Mouse (Mus musculus) stomach, embryonic 14.5 days (tissue): ENCODE measurements around the gene Fam124a. TPM values are rescaled to one million over a fixed set of nuclear protein-coding genes. Genes with fewer than 3 reads are reported as not detected.

Experiments
- ATAC-seq: fragments of 200-750 bp; cut with Nextera tagmentation; 2 replicates; pipeline ENCODE4 v1.8.0; 2017; ENCODE audit warnings: low read depth, moderate TSS enrichment; ENCODE audit not compliant: insufficient number of reproducible peaks, insufficient read depth, low FRiP score
- H3K27ac ChIP-seq: fragments of 300-500 bp; sonication (generic); 2 replicates; pipeline ENCODE4 v1.5.1; 2014; ENCODE audit warnings: mild to moderate bottlenecking, low read length, moderate library complexity, mixed read lengths
- H3K27me3 ChIP-seq: fragments of 300-500 bp; sonication (generic); 2 replicates; pipeline ENCODE4 v1.6.1; 2014; ENCODE audit warnings: low read length, control low read depth, mixed read lengths; ENCODE audit not compliant: control insufficient read depth, insufficient read depth
- H3K36me3 ChIP-seq: fragments of 300-500 bp; sonication (generic); 2 replicates; pipeline ENCODE4 v1.6.1; 2014; ENCODE audit warnings: mild to moderate bottlenecking, control low read depth, low read length, moderate library complexity, mixed read lengths; ENCODE audit not compliant: control insufficient read depth, insufficient read depth
- H3K4me1 ChIP-seq: fragments of 300-500 bp; sonication (generic); 2 replicates; pipeline ENCODE4 v1.6.1; 2014; ENCODE audit warnings: low read length, control low read depth, mixed read lengths; ENCODE audit not compliant: control insufficient read depth, insufficient read depth
- H3K4me2 ChIP-seq: fragments of 300-500 bp; sonication (generic); replicated peaks from 2 replicates; pipeline ENCODE4 v1.6.1; 2014; ENCODE audit warnings: low read depth, low read length, control low read depth
- H3K4me3 ChIP-seq: fragments of 300-500 bp; sonication (generic); 2 replicates; pipeline ENCODE4 v1.5.1; 2014; ENCODE audit warnings: low read depth, low read length, control low read depth
- H3K9ac ChIP-seq: fragments of 300-500 bp; sonication (generic); replicated peaks from 2 replicates; pipeline ENCODE4 v1.6.1; 2014; ENCODE audit warnings: low read depth, mild to moderate bottlenecking, control low read depth, low read length, moderate library complexity, mixed read lengths
- H3K9me3 ChIP-seq: fragments of 300-500 bp; sonication (generic); 2 replicates; pipeline ENCODE4 v1.6.1; 2016; ENCODE audit warnings: low read depth, low read length, control low read depth; ENCODE audit not compliant: control insufficient read depth
- WGBS: fragments of 180-500 bp; shearing (Covaris S2); extraction: QIAGEN DNeasy Blood & Tissue Kit; methylation state at CpG from one replicate; pipeline ENCODE4 v1.1.7; 2014; 5-methylcytosine and 5-hydroxymethylcytosine counted together
- polyA plus RNA-seq: library from polyadenylated mRNA; unstranded; fragments of >200 nt; fragmentation: Nextera tagmentation; extraction: Ambion mirVana; gene quantifications from 2 replicates; pipeline ENCODE4 v1.2.1, GENCODE M21; 2014

Gene Fam124a
- 3.5 and 4.1 TPM in 2 replicates for polyA plus RNA-seq

DNA sequence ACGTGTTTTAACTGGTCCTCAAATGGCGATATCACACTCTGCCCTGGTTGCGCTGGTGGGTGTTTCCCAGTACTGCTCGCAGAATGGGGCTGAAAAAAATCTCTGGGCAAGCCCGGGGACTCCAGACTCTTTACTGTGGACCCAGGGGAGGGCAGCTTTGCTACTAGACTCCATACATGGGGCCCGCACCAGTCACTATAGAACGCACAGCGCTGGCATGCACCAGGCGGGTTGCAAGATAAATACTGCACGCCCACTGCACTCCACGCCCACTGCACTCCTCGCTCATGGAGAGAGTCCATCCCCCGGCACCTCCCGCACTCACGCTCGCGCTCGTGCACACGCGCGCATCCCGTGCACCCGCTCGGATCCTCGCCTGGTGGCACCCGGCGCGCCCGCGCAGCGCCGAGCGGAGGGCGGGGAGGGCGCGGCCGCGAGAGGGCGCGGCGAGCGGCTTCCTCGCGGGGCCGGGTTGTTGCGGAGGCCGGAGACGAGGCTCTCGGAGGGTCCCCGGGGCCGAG, at the start of gene Fam124a:
Gene Fam124a (plus strand): TSS at position 429 of the 521 bp plus-strand sequence.
- Histone ChIP-seq H3K4me1 (peaks cover 4% of the 10 kb centered on the region), H3K4me3 (peak within 1 kb of the TSS; percentile 61), H3K4me2 (peak within 1 kb of the TSS; percentile 95), H3K27me3 (no peaks in the 10 kb centered on the region), H3K27ac (no peak within 1 kb of the TSS), H3K9ac (peak within 1 kb of the TSS; percentile 38; the same call in 1 of the 2 replicates), H3K36me3 (no peaks in the 10 kb centered on the region), H3K9me3 (no peaks in the 10 kb centered on the region)
- peak; percentile 91 for ATAC-seq
- under 1% methylated on average over 39 of the region's 51 CpGs for WGBS

DNA sequence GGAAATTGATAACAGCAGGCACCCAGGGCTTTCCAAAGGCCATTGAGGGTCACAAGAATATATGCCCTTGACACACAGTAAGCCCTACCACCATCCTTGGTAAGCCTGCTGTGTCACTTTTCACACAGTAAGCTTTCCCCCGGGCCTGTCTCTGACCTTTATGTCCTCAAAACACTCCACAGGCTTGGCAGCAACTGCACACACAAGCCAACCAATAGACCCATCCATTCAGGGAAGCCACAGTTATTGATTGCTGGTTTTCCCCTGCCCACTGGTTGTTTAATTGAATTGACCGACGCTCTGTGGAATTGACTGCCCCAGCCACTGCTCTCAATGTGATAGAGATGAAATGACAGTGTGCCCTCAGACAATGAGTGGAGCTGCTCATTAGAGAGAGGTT, 49.3 kb upstream of the Fam124a start:
- Histone ChIP-seq H3K4me3 (no peak overlapping the region), H3K4me2 (no peak overlapping the region), H3K9ac (no peak overlapping the region), H3K9me3 (no peaks in the 10 kb centered on the region), H3K4me1 (no peaks in the 10 kb centered on the region), H3K27me3 (no peaks in the 10 kb centered on the region), H3K36me3 (no peaks in the 10 kb centered on the region), H3K27ac (no peak overlapping the region)
- no peak for ATAC-seq
- WGBS = 66% methylated on average over 3 of the region's 3 CpGs

DNA sequence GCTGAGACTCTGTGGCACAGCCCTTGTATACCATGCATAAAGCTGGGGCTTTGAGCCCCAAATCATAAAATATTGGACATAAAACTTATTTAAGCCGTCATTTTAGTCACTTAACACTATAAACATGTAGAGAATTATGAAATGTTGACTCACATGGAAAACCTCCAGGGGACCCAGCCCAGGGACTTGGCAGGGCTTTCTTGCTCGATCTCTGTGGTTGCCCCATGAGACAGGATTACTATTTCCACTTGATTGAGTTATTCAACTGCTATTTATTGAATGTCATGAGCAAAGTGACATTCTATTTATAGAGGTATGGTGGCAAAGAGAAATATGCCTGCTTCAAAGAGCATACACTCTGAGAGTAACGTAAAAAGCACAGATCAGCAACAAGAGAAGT, 46.2 kb upstream of the Fam124a start:
- ATAC-seq = no peak
- H3K4me3 ChIP-seq = no peak overlapping the region
- H3K36me3 ChIP-seq = no peaks in the 10 kb centered on the region
- H3K9ac ChIP-seq = no peak overlapping the region
- H3K27ac ChIP-seq = no peak overlapping the region
- no peaks in the 10 kb centered on the region for H3K9me3 ChIP-seq
- H3K4me2 ChIP-seq = no peak overlapping the region
- no peaks in the 10 kb centered on the region for H3K4me1 ChIP-seq
- 59% methylated on average over 3 of the region's 3 CpGs for WGBS
- H3K27me3 ChIP-seq = no peaks in the 10 kb centered on the region

DNA sequence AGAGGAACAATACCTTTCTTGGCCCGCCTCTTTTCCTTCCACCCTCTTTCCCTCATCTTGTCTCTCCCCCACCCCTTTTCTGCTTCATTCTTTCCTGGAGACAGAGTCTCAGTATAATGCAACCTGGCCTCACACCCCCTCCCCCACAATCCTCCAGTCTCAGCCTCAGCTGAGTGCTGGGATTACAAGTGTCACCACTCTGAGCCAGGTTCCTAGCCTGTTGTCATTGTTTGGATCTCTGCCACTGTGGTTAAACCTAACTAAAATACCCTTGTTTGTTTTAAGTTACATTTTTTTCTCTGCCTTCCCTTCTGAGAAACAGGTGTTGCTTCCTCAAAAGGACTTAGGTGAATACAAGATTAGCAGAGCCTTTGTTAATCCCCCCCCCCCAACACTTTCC, 42.7 kb upstream of the Fam124a start:
- no peak overlapping the region for H3K27ac ChIP-seq
- no peaks in the 10 kb centered on the region for H3K4me1 ChIP-seq
- no peaks in the 10 kb centered on the region for H3K36me3 ChIP-seq
- H3K27me3 ChIP-seq = no peaks in the 10 kb centered on the region
- WGBS = 62% methylated on average over 1 of the region's 1 CpGs
- no peak for ATAC-seq
- no peak overlapping the region for H3K4me3 ChIP-seq
- H3K9ac ChIP-seq = no peak overlapping the region
- H3K4me2 ChIP-seq = no peak overlapping the region
- H3K9me3 ChIP-seq = no peaks in the 10 kb centered on the region

DNA sequence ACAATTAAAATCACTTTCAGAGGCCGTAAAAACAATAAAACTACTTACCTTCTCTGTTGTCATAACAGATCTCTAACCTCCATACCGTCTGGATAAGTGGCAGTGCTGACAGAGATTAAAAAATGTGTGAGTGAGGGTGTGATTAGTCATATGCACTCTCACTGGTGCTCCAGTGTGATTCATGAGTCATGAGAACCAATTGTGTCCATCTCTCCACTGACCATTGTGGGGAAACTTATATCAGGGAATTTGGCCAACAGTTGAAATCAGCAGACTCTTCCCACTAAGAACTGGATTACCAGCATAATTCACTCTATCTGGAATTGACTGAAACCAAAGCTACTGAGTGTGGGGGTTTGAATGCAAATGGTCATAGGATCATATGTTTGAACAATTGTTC, 24.6 kb upstream of the Fam124a start:
- ATAC-seq = no peak
- H3K36me3 ChIP-seq = no peaks in the 10 kb centered on the region

DNA sequence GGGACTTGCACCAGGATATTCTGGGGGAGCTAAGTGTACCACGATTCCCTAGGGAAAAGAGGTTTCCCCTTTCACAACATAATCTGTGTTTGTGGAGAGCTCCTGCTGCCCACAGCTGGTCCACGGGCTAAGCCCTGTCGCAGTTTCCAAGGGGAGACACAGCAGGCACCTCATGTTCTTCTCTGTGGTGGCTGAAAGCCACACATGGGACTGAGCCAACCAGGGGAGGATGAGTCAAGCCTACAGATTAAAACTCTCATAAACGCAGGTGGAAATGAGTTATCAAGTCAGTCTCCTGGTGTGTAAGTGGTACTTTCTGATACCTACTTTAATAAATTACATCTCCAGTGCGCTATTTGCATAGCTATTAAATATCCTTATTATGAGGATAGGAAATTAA, 19.4 kb upstream of the Fam124a start:
- no peak overlapping the region for H3K9ac ChIP-seq
- no peaks in the 10 kb centered on the region for H3K4me1 ChIP-seq
- no peaks in the 10 kb centered on the region for H3K36me3 ChIP-seq
- H3K27ac ChIP-seq = no peak overlapping the region
- ATAC-seq = no peak
- H3K27me3 ChIP-seq = no peaks in the 10 kb centered on the region
- H3K4me3 ChIP-seq = no peak overlapping the region
- WGBS = 63% methylated on average over 5 of the region's 5 CpGs
- H3K4me2 ChIP-seq = no peak overlapping the region
- H3K9me3 ChIP-seq = no peaks in the 10 kb centered on the region

More for the DNA sequence above, 24.6 kb upstream of the Fam124a start:
- no peak overlapping the region for H3K4me2 ChIP-seq
- 48% methylated on average over 2 of the region's 2 CpGs for WGBS
- no peaks in the 10 kb centered on the region for H3K27me3 ChIP-seq
- no peaks in the 10 kb centered on the region for H3K4me1 ChIP-seq
- no peak overlapping the region for H3K4me3 ChIP-seq
- no peak overlapping the region for H3K27ac ChIP-seq
- H3K9ac ChIP-seq = no peak overlapping the region
- H3K9me3 ChIP-seq = no peaks in the 10 kb centered on the region

DNA sequence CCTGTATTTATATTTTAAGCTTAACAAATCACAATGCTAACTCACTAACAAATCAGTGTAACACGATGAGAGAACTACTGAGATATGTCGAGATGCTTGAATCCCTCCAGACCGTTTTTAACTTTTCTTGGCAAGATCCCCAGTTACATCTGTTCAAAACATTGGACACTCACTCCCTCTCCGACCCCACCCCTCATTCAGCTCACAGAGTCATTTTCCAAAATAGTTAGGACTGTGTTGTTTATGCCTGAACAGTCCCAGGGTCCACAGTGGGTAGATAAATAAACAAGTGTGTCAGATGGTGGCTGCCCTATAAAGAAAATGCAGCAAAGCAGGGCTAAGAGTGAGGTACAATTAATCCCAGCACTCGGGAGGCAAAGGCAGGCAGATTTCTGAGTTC, 18.5 kb upstream of the Fam124a start:
- no peaks in the 10 kb centered on the region for H3K27me3 ChIP-seq
- ATAC-seq = no peak
- WGBS = 48% methylated on average over 5 of the region's 5 CpGs
- H3K4me1 ChIP-seq = no peaks in the 10 kb centered on the region
- no peak overlapping the region for H3K4me2 ChIP-seq
- H3K9ac ChIP-seq = no peak overlapping the region
- no peaks in the 10 kb centered on the region for H3K36me3 ChIP-seq
- H3K9me3 ChIP-seq = no peaks in the 10 kb centered on the region
- no peak overlapping the region for H3K4me3 ChIP-seq
- no peak overlapping the region for H3K27ac ChIP-seq

DNA sequence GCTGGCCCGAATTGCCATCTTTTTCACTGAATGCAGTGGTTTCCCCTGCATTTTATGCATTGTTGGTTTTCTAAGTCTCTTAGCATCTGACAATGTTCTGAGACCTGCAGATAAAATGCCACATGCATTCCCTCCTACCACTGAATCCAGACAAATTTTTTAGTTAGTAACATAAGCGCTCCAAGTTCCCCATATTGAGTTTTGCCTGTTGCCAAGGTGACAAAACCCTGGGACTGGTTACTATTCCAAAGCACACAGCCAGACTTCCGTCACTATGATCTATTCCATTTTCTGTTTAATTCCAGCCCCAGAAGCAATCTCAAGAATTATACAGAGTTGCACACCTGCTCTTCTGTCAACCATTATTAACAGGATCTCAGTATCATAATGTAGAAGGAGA, 15.7 kb upstream of the Fam124a start:
- no peak overlapping the region for H3K27ac ChIP-seq
- no peak for ATAC-seq
- WGBS = 56% methylated on average over 3 of the region's 3 CpGs

DNA sequence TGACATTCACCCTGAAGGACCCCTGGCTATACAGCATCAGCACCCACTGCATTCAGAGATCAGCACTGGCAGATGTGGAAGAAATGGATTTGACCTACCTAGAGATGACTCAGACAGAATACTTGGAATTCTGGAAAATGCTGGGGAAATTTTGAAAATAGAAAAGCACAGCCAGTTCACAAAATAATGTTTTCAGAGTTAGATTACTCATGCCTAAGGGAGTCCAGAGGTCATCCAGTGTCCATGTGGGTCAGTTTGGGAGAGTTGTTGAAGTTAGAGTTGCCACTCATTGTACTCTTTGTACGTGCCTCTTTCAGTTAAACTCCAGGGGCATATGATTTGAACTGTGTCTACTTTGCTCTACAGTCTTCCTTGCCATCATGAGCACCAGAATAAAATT, 13.8 kb upstream of the Fam124a start:
- WGBS = 92% methylated on average over 1 of the region's 1 CpGs
- Histone ChIP-seq H3K36me3 (no peaks in the 10 kb centered on the region), H3K4me2 (no peak overlapping the region), H3K4me3 (no peak overlapping the region), H3K27me3 (no peaks in the 10 kb centered on the region), H3K9ac (no peak overlapping the region), H3K9me3 (no peaks in the 10 kb centered on the region), H3K4me1 (0 out of 2 replicates have a peak, but pooled peaks cover 3% of the 10 kb centered on the region), H3K27ac (no peak overlapping the region)
- ATAC-seq = no peak

More for the DNA sequence above, 15.7 kb upstream of the Fam124a start:
- Histone ChIP-seq H3K4me2 (no peak overlapping the region), H3K27me3 (no peaks in the 10 kb centered on the region), H3K9ac (no peak overlapping the region), H3K36me3 (no peaks in the 10 kb centered on the region), H3K4me3 (no peak overlapping the region), H3K4me1 (no peaks in the 10 kb centered on the region), H3K9me3 (no peaks in the 10 kb centered on the region)
